Mouse (Mus musculus) gastrocnemius, adult 2 months (tissue): ENCODE measurements at regions not wholly inside any gene's neighbourhood (a gene's known extent, or its start where the extent isn't known, plus 50 kb on each side); places are given as distances from the start of the nearest gene placed in this dataset.

Experiments used
- DNase-seq: peaks from one replicate; pipeline ENCODE4 v3.0.0; 2022
- H3K27ac ChIP-seq: fragments of 200-600 bp; 2 replicates; pipeline ENCODE4 v1.8.1; 2022; ENCODE audit warnings: mild to moderate bottlenecking
- H3K4me3 ChIP-seq: fragments of 200-600 bp; 2 replicates; pipeline ENCODE4 v1.8.1; 2022; ENCODE audit warnings: mild to moderate bottlenecking, moderate library complexity
- CTCF ChIP-seq: fragments of 200-600 bp; IDR thresholded peaks from 2 replicates; pipeline ENCODE4 v1.8.1; 2022; ENCODE audit warnings: antibody characterized with exemption, mild to moderate bottlenecking, moderate library complexity
- intact Hi-C: fragments of 180-260 bp; cut with DNase I; formaldehyde crosslinking; loops from one replicate; pipeline ENCODE4 v1.15.1; 2025

DNA sequence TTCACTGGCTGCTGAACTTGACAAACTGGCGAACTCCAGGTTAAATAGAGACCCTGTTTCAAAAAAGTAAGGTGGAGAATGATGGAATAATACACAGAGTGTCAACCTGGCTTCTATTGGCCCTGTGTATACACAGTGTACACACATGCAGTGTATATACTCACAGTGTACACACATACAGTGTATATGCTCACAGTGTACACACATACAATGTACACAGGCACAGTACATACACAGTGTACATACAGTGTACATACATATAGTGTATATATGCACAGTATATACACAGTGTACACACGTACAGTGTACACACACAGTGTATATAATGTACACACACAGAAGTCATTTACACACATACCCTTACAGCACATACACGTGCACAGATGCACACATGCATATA lies 52.4 kb upstream of the Aldh1b1 start:
- H3K27ac ChIP-seq, result no peak overlapping the region
- intact Hi-C loops, result no loop called here
- DNase-seq, result no peak
- no peak overlapping the region for H3K4me3 ChIP-seq
- TF ChIP-seq CTCF, result no peak

DNA sequence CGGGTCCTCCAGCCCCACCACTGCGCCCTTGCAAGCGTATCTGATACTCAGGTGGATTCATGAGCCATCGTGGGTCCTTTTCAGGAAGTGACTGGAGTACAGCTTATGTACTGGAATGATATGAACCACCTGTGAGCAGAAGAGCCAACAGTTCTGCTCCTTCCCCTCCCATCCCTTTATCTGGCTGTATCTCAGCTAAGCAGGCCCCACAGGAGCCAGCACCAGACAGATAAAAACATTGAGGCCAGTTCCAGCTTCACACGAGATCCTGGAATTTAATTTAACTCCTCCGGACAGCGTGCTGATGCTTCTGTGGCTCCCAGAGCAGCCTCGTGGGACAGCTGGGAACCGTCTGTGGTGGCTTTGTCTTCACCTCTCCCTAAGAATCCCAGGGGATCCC lies 53.1 kb upstream of the Aldh1b1 start:
- H3K27ac ChIP-seq, result no peak overlapping the region
- no peak for DNase-seq
- no peak overlapping the region for H3K4me3 ChIP-seq
- TF ChIP-seq CTCF, result no peak
- intact Hi-C loops, result no loop called here

DNA sequence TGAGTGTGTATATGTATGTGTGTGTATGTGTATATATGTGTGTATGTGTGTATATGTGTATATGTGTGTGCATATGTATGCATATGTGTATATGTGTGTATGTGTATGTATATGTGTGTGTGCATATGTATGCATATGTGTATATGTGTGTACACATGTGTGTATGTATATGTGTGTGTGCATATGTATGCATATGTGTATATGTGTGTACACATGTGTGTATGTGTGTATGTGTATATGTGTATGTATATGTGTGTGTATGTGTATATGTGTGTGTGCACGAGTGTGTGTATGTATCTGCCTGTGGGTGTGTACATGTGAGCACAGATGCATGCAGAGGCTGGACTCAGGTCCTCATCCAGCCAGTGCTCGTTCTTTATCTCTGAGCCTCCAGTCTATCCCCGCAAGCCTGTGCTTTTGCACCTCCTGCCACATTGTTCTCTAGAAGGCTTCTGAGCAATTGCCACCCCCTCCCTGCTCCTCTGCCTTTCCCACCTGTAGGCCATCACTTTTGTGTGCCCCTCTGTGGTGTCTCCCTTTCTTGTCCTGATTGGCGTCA lies 53.9 kb upstream of the Aldh1b1 start:
- H3K4me3 ChIP-seq, result no peak overlapping the region
- no peak for TF ChIP-seq CTCF
- DNase-seq, result no peak
- intact Hi-C loops, result no loop called here
- no peak overlapping the region for H3K27ac ChIP-seq

DNA sequence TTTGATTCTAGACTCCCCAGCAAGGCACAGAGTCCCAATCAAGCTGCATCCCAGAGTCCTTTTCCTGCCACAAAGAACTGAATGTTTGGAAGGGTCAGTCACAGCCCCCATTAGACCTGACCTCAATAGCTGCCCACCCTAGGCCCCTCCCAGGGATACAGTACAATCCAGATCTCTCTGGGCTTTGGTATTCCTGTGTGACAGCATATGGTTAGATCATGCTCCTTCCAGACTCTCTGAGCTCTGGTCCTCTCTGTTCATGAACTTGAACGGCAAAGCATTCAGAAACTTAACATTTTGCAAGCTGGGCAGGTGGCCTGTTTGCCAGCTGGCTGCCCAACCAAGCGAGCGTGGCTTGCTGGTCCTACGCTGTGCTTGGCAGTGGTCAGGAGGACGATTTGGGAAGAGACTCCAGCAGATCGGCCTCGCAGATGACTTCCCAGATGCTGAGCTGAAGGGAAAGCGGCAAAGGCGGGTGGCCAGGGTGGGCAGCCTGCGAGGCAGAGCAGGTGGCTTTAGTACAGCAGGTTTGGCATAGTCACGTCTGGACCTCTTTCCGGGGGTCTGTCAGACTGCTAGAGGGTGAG lies 58.0 kb upstream of the Aldh1b1 start:
- DNase-seq, result peak; percentile 33
- Histone ChIP-seq H3K4me3 (no peak overlapping the region), H3K27ac (no peak overlapping the region)
- TF ChIP-seq CTCF, result no peak
- intact Hi-C loops, result no loop called here

DNA sequence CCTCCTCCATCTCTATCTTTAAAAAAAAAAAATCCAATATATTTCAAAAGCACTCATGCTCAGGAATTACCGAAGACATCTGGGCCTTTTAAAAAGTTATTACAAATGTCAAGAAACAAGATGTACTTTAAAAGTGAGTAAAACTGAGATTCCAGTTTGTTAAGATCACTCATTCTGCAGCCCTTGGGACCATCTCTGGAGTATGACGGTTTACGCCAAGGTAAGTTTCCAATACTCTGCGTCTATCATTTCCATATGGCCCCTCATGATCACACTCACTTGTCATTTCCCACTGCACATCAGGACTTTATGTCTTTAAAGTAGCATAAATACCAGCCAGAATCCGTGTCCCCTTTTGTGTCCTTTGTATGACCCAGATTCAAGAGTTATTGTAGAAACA lies 58.5 kb upstream of the Aldh1b1 start:
- no peak overlapping the region for H3K27ac ChIP-seq
- DNase-seq, result no peak
- TF ChIP-seq CTCF, result no peak
- H3K4me3 ChIP-seq, result no peak overlapping the region
- intact Hi-C loops, result no loop called here

DNA sequence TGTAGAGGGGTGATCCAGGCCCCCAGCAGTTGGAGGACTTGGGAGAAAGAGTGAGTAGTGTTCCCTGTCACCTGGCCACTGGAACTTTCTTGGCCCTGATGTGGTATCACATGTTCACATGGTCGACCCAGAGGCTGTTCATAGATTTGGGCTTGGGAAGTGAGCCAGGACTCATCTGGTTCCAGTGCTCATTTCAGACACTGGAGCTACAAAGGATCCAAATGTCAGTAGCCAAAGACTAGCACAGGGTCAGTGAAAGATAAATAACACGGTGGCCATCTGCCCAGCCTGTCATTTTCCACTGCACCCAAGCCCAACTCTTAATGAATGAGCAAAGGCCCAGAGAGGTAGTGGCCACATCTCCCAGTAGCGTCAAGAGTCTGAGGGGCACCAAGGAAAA lies 59.1 kb upstream of the Aldh1b1 start:
- intact Hi-C loops, result no loop called here
- DNase-seq, result peak; percentile 50
- no peak for TF ChIP-seq CTCF
- Histone ChIP-seq H3K27ac (no peak overlapping the region), H3K4me3 (no peak overlapping the region)

DNA sequence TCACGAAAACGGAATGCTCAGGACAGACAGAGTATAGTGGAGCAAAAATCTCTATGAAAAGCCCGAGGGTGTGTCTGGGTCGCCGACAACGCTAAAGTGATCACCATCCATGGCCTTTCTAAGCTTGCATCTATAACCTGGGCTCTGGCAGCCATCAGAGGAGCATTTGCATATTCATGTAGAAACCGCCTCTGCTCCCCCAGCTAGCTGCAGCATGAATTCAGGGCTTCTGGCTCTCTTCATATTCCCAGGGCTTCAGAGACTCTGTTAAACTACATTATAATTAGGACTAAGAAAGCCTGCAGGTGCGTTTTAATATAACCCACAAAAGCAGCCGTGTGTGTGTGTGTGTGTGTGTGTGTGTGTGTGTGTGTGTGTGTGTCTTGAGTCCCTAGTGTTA lies 59.7 kb upstream of the Aldh1b1 start:
- no peak for TF ChIP-seq CTCF
- no peak for DNase-seq
- intact Hi-C loops, result no loop called here
- H3K27ac ChIP-seq, result no peak overlapping the region
- no peak overlapping the region for H3K4me3 ChIP-seq

DNA sequence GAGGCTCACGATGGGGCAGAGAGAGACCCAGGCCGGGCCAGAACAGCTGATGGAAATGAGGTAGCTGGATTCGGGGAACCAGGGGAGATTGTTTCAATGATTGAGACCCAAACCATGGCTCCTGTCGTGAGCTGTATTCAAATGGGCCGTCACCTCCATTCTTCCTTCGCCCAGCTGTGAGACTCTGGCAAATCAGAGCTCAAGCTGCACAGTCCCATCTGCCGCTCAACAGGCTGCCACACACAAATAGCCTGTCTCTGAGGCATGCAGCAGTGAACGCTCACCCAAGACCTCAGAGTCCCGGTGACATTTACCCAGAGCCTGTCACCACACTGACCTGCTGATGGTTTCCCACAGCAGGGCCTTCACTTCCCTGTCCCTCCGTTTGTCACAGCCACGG lies 60.1 kb upstream of the Aldh1b1 start:
- no peak for DNase-seq
- no peak for TF ChIP-seq CTCF
- H3K27ac ChIP-seq, result no peak overlapping the region
- no peak overlapping the region for H3K4me3 ChIP-seq
- intact Hi-C loops, result no loop called here

DNA sequence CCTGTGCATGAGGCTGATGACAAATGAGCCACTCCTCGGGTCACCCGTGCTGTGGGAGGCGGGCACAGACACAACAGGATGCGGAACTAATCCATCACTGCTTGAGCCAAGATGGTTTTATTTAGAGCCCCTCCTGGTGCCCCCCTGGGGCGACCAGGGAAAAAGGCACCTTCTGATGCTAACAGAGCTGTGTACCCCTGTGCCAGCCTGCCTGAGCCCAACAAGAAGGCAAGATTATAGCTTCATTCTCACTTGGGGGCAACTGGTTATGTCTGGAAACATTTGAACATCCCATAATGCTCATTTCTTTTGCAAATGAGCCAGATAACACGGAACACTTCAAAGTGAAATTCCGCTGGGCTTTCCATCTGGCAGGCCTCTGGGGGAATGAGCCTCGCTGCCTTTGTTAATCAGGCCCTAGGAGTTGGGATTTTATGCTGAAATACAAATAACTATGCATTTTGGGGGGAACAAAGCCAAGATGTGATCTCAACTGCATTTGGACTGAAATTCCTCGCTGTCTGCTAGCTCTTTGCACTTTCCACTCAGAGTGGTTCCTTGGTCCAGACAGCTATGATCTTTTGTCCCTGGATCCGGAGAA lies 62.5 kb upstream of the Aldh1b1 start:
- no peak overlapping the region for H3K27ac ChIP-seq
- TF ChIP-seq CTCF, result no peak

DNA sequence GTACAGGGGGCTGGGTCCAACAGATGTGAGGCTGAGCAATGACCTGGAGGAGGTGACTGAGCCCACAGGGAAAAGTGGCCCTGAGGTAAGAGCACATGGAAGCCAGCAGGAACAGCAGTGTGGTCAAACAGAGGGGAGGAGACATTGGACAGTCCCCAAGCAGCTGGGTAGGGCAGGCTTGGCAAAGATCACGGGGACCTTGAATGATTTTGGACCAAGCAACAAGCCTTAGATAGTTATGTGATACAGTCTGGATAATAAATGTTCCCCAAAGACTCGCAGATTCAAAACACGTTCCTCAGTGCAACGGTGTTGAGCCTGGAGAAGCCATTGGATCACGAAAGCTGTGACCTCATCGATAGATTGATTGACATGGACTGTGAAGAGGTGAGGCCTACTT lies 64.8 kb upstream of the Aldh1b1 start:
- intact Hi-C loops, result no loop called here
- Histone ChIP-seq H3K4me3 (no peak overlapping the region), H3K27ac (no peak overlapping the region)
- TF ChIP-seq CTCF, result no peak
- DNase-seq, result no peak

More for the DNA sequence above, 62.5 kb upstream of the Aldh1b1 start:
- intact Hi-C loops, result no loop called here
- no peak for DNase-seq
- H3K4me3 ChIP-seq, result no peak overlapping the region

DNA sequence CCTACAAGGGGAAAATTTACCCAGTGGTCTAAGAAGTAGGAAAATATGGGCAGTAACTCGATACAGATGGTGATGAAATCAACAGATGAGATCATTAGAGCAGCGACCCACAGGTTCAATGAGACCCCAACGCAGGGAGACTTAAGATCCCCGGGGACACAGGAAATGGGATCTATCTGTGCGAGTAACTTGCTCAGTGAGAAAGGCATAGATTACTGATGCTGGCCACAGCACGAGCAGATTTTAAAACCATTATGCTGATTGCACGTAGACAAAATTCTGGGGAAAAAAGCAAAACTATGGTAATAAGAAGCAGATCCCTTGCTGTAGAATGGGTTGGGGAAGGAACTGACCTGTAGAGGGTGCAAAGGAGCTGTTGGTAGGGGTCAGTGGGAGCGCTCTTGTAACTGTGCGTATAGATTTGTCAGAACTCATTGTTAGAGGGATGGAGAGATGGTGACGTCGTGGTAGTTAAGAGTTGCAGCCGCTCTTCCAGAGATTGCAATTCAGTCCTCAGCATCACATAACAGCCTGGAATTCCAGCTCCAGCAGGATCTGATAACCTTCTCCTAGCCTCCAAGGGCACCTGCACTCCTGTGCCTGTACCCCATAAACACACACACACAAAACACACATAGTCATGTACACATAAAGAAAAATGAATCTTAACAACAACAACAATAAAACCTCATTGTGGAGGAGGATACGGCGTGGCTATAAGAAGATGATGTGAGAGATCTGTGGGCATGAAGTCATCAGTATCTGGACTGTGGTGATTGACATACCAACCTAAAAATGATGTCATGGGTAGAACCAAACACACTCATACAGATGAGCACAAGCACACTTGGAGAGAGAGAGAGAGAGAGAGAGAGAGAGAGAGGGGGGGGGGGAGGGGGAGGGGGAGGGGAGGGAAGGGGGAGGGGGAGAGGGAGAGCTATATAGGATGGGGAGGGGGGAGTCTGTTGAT lies 67.7 kb upstream of the Aldh1b1 start:
- intact Hi-C loops, result no loop called here
- Histone ChIP-seq H3K27ac (no peak overlapping the region), H3K4me3 (no peak overlapping the region)
- DNase-seq, result no peak
- TF ChIP-seq CTCF, result peak; percentile 54

DNA sequence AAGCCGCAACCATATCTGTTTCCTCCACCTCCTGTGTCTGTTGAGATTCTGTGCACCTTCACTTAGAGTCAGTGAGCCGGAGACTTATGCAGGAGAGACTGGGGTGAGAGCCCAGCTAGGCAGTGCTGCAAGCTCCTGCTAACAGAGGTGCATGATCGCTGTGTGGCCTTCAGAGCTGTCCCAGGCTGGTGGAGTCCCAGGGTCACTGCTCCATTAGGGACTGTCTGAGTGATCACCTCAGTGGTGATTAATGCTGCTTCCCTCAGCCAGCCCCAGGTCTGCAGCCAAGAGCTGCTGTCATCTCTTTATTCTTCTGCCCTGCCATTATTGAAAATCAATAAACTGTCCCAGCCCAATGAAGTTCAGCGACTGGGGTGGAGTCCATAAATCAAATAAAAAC lies 69.0 kb upstream of the Aldh1b1 start:
- Histone ChIP-seq H3K27ac (no peak overlapping the region), H3K4me3 (no peak overlapping the region)
- intact Hi-C loops, result no loop called here
- no peak for DNase-seq
- TF ChIP-seq CTCF, result no peak

DNA sequence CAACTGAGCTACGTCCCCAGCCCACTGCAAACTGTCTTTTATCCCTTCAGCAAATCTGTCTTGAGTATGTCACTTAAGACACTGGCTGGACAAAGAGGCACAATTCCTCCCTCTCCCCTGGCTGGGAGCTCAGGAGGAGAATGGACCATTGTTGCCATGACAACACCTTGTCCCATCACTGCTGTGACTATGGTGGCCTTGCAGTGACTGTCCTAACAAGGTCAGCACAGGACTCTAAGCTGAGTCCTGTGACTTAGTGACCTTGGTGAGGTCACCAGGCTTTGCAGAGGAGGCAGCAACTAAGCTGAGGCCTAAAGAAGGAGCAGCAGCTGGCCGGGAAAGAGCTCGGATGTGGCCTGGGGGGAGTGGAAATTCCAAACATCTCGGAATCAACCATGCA lies 70.0 kb upstream of the Aldh1b1 start:
- DNase-seq, result no peak
- intact Hi-C loops, result no loop called here
- H3K27ac ChIP-seq, result peak overlapping the region; percentile 20; the same call in 1 of the 2 replicates

More for the DNA sequence above, 70.0 kb upstream of the Aldh1b1 start:
- no peak overlapping the region for H3K4me3 ChIP-seq
- no peak for TF ChIP-seq CTCF
